Mouse (Mus musculus) liver, embryonic 18 days (tissue): ENCODE data around the gene Car8. TPM values are rescaled to one million over a fixed set of nuclear protein-coding genes. Genes with fewer than 3 reads are reported as not detected.

Experiments used
- polyA plus RNA-seq: library from polyadenylated mRNA; depleted of rRNA; stranded (reverse); fragments of >200 nt; gene quantifications from 2 replicates; pipeline ENCODE4 v1.2.3, GENCODE M21; 2012; rRNA removed

The Car8 gene
- polyA plus RNA-seq, result 5.2 and 5.6 TPM in 2 replicates

DNA sequence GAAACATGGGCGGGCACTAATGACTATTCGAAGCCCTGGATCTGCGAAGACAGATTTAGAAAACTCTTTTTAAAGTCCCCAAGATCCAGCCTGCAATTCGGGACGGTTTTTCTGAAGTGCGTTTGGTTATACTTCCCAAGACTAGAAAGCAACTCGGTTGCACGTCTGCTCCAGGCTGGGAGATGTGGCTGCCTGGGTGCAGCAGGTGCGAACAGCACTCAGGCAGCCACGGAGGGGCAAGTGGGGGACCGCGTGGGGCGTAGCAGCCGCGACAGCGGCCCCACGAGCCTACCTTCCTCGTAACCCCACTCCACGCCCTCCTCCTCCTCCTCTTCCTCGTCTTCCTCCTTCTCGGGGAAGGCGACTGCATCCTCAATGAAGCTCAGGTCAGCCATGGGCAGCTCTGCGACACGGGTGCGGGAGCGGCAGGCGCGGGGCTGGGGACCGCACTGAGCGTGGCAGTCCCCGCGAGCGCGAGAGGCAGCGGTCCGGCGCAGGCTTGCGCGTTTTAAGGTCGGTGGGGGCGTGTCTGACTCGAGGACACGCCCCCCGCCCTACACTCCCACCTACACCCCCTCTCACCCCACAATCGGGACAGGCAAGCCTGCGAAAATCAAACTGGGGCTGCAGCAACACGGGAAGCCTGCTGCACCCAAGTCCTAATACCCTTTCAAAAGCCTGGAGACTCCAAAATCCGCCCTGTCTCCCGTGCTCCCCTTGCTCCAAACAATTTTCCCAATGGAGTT is at the start of gene Car8:
TSS of gene Car8 (minus strand) at position 482 of the 746 bp plus-strand sequence.

